Mouse (Mus musculus) cerebellum, adult 11-12 months (tissue): ENCODE measurements around the gene Fbxl17.
A peak's percentile ranks its signal among the peaks of the same experiment; 100 is the strongest.

ENCODE experiments used
- DNase-seq: peaks from one replicate; pipeline ENCODE4 v3.0.0; 2022

Gene Fbxl17

DNA sequence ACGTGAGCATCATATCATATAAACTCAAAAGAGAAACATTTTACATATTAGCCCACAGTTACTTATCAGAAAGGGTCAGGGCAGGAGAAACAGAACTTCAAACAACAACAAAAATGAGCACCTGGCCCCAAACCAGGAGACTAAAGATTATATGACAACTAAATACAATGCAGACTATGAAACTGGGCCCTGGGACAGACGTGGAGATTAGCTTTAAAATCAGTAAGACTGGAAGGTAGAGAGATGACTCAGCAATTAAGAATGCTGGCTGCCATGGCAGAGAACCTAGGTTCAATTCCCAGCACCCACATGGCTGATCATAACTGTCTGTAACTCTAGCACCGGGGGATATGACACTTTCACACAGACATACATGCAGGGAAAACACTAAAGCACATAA lies 413.3 kb downstream of the Fbxl17 start:
- DNase-seq: no peak

DNA sequence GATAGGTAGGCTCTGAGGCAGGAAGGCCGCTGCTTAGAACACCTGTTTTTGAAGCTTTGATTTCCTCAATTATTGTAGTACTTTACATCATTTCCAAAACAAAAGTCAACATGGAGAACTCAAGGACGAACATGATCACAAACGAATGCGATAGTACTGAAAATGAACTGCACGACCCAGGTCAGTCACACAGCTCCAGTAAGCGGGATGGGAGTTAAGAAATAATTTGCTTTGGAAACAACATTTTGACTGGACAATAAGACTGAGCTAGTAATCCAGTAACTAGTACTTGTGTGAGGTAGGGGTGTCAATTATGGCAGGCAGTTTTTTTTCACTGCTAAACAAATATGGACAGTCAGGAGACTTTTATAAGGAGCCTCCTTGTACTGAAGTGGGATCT lies 414.6 kb downstream of the Fbxl17 start:
- no peak for DNase-seq

DNA sequence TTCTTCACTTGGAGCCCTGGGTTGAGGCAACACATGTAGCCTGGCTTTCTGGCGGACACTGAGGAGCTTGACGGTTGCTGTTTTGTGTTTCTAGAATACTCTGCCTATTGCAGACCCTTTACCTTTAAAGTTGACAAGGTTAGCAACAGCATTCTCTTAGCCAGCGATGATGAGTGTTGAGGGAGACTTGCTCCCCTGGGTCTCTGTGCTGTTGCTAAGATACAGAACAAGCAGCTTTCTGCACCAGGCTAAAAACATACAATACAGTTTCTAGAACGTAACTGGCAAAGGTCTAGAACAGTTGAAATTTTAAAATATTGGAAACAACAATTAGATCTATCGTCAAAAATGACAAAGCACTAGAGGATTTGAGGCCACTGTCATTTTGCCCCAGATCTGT lies 420.7 kb downstream of the Fbxl17 start:
- no peak for DNase-seq

DNA sequence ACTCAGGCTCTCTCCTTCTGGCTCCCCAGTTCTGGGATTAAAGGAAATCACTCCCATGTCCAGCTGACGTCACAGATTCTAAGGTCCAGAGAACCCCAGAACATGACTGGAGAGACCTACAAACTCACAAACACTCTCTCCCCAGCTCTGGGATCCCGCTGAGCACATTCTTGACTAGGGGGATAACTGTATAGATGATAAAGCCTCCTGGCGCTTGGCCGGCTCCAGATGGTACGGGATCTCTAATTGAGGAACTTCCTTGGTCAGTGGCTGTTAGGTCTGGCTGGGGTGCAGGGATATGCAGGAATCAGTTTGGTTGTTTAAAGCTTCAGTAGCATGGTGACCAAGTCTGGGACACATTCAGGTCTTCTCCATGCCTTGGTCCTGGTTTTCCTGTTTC lies 422.3 kb downstream of the Fbxl17 start:
- peak; percentile 31 for DNase-seq

DNA sequence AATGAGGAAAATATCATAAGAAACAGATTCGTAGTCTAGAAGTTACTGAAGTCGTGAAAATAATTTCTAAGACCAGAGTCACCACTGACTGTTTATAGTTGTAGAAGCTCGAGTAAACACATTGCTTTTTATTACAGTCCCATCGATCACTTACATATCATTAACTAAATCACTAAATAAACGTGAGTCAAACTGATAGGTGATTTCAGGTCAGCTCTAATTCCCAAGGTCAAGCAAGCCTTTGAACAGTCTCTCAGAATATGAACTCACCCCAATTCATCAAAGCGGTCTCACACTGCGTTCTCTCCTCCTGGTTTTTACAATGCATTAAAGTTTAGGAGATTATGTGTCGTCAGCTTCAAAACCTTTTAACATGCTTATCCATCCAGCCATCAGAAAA lies 423.2 kb downstream of the Fbxl17 start:
- DNase-seq: no peak

DNA sequence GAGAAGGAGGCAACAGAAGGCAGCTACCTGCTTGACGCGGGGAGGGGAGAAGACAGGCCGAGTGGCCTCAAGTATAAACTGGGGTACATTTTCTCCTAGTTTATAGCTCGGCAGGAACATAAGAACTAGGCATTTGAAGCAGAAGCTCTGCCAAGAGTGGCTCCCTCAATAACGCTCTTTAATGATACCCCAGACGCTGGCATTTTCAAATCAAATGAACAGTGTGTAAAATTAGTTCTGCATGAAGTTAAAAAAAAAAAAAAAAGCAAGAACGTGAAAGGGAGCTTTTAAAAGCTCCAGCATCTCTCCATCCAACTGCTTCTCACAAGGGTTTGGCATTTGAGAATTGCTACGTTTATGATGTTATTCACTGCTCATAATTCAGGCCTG lies 423.8 kb downstream of the Fbxl17 start:
- DNase-seq: no peak

DNA sequence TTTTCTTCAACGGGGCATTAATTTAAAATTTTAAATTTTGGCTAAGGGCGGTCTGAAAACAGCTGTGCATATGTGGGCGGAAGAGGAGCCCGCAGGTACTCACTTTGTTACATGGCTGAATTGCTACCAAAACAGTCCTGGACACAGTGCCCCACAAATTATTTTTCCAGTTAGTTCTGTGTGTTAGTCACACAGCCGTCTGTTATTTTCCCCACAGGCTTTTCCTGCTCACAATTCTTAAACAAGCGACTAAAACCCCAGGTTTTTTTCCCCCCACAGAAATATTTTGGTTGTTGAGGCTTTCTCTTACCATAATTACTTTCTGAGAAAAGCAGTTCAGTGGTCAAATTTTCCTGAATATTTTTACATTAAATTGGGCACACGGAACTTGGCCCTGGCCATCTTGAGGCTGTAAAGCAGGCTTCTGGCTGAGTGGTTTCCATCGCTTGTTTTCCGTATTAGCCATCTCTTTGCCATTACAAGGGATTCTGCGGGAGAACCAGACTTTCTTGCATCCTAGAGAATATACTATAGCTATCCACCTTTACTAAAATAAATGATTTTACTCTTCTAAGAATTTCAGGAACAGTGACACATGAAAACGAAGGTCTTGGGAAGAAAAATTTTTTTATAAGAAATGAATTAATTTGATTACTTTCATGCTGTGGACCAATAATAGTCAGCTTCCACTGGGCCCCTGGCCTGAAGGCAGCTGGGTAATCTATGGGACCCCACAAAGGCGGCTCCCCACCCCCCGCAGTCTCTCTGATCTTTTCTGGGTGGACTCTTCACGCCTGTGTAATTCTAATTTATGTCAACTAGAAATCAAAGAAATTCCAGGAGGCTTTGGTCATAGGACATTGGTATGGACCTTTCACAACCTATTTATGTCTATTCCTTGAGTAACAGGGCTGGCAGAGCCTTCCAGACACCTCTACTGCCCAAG lies 424.5 kb downstream of the Fbxl17 start:
- no peak for DNase-seq

DNA sequence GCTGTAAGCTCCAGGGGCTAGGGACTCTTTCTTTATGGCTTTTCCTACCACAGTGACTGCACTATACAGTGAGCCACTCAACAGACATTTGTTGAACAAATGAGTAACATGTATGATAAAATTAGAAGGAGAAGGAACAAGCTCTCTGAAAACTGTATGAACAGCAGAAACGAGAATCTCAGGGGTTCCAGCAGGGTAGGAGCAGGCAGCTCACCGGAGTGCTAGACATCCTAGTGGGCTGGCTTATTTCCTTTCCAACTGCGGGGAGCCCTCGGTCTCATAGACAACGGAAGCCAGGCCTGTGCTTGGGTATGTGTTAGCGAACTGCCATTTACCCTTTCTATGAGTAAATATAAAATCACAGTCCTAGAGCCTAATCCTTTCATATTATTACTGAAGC lies 426.5 kb downstream of the Fbxl17 start:
- no peak for DNase-seq

DNA sequence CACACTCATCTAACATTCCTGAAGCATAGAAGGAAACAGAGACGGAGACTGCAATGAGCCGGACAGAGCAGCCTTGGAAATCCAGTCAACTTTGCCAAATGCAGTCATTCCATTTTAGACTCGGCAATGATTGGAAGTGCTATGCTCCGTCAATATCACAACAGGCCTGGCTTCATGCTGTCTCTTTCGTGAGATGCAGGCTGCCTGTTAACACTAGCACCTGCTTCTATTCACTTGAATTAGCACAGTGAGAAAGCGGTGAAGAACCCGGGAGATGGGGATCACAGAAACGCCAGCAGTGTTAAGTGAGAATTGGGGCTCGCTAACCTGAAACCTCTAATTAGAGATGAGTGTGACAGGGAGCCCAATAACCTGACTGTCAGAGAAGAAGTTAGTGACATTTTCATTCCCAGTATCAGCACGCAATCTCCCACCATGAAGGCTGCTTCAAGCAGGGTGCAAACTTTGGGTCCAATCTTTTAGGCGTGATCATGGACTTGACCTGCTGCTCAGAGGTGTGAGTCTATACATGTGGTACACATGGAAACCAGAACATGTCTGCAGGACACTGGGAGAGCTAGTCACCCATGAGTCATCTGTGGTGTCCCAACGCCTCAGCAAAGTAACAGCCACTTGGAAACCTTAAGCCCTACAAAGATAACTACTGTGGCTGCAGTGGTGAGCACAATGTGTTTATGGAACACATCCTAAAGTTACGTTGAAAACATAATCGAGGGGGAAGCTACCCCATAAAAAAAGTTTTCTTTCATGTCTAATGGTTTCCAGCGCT lies 428.5 kb downstream of the Fbxl17 start:
- no peak for DNase-seq

DNA sequence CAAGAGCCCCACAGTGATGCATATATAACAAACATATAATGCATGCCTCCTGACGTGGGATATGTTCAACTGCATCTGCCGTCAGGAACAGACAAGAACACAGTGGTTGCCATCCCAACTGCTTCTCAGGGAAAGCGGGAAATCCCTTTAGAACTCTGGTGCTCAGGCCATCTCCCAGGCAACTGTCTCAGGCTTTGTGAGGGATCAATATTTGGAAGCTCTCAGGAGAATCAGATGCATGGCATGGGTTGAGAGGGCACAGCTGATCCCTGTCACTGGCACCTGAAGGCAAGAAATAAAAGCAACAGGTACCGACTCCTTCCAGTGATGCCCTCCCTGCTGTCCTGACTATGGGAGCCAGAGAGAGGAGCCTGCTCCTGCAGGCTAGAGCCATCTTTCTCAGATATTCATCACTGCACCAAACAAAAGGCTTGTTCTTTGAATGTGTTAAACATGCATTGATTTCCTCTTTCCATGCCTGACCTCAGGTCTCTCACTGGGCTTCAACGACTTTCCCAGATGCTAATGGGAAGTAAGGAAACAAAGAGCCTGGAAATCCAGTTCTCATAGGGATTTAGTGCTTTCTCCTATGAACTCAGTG lies 429.6 kb downstream of the Fbxl17 start:
- DNase-seq: no peak

DNA sequence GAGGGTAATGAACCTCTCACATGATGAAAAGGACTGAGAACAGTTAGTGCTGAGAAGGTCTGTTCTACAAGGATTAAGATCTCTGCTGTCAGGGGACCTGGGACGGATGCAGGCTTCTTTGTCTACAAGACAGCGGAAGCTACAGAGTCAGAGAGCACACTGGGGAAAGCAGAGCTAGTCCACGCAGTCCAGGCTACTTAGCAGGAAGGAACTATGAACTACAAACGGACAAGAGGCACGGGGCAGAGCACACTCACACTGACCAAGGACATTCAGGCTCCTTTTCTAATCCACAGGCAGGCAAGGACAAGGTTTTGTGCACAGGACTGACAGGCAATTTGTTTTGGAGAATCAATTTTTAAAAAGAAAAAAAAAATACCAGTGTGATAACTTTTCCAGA lies 437.0 kb downstream of the Fbxl17 start:
- no peak for DNase-seq

DNA sequence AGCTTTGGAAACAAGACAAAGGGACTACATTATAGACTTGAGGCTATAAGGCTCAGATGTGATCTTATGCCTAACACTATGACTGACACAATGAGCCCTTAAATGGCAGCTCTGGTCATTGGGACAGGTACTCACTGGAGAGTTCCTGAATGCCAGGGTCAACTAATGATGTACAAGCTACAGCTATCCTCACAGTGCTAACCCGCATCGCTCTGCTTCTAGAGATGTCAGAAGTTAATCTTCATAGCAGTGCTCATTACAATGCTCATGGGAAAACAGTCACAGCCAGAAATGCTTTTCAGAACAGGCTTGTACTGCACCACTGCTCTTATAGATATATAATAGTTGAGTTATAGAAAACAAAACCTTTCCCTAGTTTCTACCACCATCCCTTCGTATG lies 438.0 kb downstream of the Fbxl17 start:
- no peak for DNase-seq

DNA sequence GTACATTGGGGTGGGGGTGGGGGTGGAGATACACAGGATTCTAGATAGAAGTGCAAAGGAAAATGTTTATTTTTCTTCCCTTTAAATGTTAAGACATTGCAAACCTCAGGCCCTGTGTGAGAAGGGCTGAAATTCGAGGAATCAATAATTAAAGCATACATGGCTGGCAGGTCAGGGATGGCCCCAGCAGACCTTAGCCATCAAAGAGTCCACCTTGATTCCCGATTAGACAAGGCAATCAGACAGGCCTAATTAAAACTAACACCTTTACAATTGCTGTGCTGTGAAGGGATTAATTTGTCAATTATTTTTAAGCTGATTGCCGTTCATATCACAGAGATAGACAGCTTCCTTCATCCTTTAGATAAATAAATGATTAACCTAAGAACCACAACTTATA lies 439.0 kb downstream of the Fbxl17 start:
- no peak for DNase-seq

DNA sequence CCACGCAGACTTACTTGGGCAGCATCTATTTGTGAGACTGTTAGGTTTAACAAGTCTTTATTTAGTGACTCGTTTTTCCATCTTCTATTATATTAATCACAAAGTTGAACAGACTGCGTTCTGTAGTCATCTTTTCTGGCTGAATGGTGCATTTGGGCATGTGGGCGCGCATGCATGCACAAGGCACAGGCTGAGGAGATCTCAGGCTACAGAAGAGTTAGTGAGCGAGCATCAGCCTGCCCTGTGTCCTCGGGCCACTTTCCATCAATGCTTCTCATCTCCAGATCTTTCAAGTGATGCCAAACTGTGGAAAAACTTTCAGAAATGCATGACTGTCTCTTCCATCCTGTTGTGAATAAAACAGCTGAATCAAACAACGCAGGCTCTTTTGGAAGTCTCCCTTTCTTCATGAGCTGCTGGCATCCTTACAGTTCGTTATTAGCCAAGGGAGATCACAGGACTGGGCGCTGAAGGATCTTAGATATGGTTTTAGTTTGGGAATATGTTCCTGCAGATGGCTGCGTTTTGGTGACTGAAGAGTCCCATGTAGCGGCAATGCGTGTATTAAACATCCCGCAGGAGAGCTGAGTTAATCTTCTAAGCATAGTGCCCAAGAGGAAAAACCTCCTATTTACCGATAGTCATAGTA lies 442.0 kb downstream of the Fbxl17 start:
- no peak for DNase-seq

DNA sequence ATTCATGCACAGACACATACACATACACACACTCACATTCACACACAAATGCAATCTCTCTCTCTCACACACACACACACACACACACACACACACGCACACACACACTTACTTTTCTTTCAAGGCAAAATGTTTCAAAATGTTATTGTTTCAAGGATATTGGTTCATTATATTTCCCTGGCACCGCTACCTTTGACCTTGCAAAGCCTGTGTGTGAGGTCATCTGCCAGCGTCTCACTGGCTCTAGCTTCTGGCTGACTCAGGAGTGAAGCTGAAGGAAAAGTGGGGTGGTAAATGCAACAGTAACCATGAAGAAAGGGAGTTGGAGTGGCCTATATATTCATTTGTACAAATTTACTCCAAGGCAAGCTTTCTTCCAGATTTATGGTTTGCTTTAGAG lies 442.8 kb downstream of the Fbxl17 start:
- DNase-seq: no peak

DNA sequence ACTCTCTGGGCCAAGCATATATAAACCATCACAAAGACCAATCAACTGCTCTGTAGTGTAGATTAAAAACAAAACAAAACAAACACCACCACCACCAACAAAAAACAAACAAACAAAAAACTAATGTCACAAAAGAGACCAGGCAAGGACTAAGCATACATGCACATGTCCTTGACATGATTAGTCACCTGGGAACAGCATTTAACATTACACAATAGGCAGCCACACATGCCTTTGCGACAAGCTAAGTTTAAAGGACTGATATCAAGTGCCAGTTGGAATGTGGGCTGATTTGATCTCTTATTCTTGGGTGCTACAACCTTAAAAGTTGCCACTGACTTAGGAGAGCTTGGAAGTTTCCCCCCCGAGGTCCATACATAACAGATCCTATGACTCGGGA lies 446.5 kb downstream of the Fbxl17 start:
- DNase-seq: no peak

DNA sequence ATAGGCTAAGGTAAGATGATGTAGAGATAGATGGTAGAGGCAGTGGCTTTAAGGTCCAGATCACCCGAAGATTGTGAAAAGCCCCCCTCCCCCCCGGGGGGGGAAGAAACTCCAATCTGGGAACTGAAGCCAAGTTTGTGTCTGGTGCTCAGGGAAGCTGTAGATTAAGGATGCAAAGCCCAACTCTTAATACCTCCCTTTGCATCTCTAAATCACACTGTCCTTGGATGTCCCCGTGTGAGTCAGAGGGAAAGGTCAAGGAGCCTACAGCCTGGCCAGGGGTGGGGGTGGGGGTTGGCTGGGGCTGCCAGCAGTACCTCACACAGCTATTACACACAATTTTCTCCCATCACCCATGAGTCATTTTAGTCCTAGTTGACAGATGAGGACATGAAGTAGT lies 453.4 kb downstream of the Fbxl17 start:
- DNase-seq: no peak

DNA sequence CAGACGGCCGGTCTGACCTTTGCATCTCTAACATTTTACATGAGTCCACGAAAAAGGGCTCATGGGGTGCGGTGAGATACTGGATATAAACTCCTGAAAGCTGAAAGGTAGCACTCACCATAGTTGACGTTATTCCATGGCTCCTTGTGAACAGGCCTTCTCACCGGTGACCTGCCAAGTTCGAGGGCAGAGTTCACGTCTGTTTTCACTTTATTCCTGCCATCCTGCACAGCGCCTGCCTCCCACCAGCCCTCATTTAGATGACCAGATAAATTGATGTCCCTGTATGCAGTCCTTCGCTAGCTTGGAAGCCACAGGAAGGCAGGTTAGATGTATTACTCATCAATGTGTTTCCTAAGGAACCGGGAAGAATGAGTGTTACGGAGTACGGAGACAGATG lies 454.5 kb downstream of the Fbxl17 start:
- no peak for DNase-seq

DNA sequence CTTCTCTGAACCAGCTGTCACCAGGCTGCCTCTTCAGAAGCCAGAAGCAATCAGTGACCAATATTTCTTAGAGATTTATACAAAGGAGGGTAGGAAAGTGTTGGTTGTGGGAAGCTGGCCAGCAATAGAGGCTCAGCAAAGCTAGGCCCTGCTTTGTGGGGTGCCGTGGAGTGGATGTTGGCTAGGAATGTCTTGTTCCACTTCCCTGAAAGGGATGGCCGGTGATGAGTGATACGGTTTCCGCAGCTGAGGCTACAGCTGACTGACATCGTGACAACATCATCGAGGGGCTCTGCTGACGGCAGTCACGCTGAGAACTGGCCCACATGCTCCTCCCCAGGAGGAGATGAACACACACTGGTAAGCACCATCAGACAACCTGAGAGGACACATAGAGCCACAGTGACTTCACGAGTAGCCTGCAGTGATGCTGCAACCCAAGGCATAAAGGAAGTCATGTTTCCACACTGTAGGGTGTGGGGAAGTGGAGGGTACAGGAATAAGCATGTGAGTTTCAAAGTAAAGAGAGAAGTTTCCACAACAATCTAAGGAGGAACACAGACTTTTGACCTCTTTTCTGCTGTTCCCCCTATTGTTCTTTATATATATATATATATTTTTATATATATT lies 456.7 kb downstream of the Fbxl17 start:
- DNase-seq: no peak

DNA sequence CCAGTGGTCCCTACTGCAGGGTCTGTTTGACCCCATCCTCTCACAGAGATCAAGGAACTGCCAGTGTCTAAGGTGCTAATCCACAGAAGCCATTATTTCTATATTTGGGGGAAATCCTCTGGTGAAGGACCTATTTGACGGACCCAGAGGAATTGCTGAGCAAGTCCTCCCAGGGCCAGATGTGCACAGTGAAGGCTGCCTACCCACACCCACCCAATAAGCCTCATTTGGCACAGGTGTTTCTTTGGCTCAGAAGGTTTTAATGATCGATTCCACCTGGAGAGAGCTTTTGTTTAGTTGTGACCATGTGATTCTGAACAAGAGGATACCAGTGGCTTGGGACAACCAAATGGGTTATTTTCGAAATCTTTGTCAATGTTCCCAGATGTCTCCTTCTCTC lies 462.3 kb downstream of the Fbxl17 start:
- no peak for DNase-seq

DNA sequence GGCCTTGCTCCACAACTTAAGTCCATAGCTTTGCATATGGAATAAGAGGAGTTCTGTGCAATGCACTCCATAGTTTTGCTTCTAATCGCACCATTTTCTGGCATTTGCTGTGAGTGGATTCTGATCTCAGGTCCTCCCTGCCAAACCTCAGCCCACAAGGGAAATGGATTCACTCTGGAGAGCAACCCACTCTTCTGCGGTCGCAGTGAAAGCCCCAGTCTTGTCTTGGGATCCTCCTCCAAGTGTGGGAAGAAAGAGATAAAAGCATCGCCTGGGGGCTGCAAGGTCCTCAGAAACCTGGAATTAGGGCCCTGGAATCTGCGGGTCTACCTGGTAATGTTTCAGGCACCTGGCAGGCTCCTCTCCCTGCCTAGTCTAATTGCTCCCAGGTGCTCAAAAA lies 466.7 kb downstream of the Fbxl17 start:
- no peak for DNase-seq

DNA sequence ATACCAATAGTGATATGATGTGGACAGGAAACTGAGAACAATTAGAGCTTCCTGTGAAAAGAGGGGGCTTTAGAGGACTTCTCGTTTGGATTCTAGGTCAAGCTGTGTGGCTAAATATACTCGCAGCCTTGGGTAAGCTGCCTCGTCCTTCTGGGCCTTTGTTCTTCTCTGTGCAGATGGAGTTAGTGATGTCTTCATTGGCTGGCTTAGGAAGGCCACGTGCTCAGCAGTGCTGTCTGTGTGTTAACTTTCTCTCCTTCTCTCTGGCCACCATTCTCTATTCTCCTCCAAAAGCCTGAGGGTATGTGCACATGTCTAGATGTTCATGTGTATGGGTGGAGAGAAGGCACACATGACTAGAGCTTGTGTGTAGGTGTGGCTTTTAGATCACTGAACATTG lies 470.7 kb downstream of the Fbxl17 start:
- no peak for DNase-seq

DNA sequence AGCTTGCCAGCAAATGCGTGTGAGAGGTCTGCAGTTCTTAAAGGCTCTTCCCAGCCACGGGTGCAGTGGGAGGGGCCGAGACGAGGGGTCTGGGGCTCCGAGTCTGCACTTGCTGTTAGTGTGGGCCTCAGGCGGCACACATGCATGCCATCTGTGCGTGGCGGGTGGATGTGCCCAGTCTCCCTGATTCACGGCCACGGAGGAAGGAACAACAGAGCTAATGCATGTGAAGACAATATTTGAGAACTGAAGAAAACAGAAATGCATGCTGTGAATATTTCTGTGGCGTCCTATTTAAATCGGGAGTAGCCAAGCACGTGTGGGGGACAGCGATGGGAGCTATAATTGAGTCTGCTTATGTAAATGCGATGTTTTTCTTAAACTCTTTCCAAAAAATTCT lies 474.6 kb downstream of the Fbxl17 start:
- no peak for DNase-seq
